8 mouse cellular contexts compared by ENCODE assay signal in the genomic region with DNA sequence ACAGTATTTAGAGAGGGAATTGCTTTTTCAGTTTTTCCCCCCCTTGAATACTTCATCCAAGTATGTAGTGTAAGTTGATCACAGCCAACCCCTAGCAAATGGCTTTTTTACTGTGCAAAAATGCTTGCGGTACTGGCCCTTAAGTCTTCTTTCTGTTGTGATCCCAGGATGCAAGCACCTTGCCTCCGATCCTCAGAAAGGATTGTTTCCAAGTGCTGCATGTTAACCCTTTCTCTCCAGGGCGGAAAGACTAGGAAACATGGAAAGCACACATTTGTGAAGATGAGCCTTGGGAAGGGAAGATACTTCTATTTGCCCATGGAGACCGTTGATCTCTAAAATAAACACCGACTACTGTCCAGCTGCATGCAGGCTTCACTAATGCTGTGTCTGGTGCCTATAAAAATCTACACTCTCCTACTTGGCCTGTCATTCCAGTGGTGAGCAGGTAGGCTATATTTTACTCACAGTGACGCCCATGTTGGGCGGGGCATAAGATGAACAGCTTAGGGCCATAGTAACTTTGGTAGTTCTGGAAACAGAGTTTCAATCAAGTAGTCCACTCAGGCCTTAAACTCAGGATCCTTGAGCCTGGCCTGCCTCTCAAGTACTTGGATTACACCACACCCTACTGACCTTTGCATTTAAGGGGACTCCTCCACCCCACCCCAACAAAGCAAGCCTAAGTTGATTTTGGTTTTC. TPM values are rescaled to one million over a fixed set of nuclear protein-coding genes. Genes with fewer than 3 reads are reported as not detected.
A peak's percentile ranks its signal among the peaks of the same experiment; 100 is the strongest.
DNase-seq lines count a peak whose midpoint lies in the region; ATAC-seq lines count a peak whose summit lies in the region.

No protein-coding gene starts in this region.

- peak overlapping the region; percentile 81 for H3K9ac ChIP-seq in hindbrain, embryonic 13.5 days

- H3K27me3 ChIP-seq in hindbrain, embryonic 13.5 days = no peaks in the 10 kb centered on the region

- ATAC-seq in hindbrain, embryonic 13.5 days (ENCODE audit: low FRiP score) = peak; percentile 22; the same call in 1 of the 2 replicates

- H3K4me3 ChIP-seq in hindbrain, embryonic 13.5 days = peak overlapping the region; percentile 100

- WGBS in hindbrain, embryonic 13.5 days = 28% methylated on average over 7 of the region's 7 CpGs

- DNase-seq in heart, adult 11 months = peak; percentile 79
- no peak for DNase-seq in heart, postnatal 14 days
- peak; percentile 46 for DNase-seq in ZHBTc4 (ENCODE audit: low read depth, low spot score)
- DNase-seq in lung, postnatal 4 days = peak; percentile 21 to 33
- no peak for DNase-seq in urinary bladder, adult 18-20 months (ENCODE audit: low spot score in 2 of 2)
- DNase-seq in testis, postnatal 14 days (ENCODE audit: low spot score) = no peak
- DNase-seq in spleen, adult 18-20 months = no peak

- H3K4me1 ChIP-seq in hindbrain, embryonic 13.5 days (replicated peaks) = peaks cover 25% of the 10 kb centered on the region

- intact Hi-C loops in heart, postnatal 14 days (cut with DNase I) = loop anchor here (1.0 kb wide), 1 partner anchor 527 kb away; no protein-coding TSS in a partner anchor

- no peaks in the 10 kb centered on the region for H3K36me3 ChIP-seq in hindbrain, embryonic 13.5 days

- H3K9me3 ChIP-seq in hindbrain, embryonic 13.5 days = no peaks in the 10 kb centered on the region

- peak overlapping the region; percentile 92 for H3K27ac ChIP-seq in hindbrain, embryonic 13.5 days

- H3K4me2 ChIP-seq in hindbrain, embryonic 13.5 days = peak overlapping the region; percentile 68

RNA-seq across cellular contexts. Expression of a gene that starts 5.6 kb away (rescaled TPM):
- total RNA-seq in heart, postnatal 14 days (2021) = 10 to 100 TPM; 31.2 to 34.1 TPM
- polyA plus RNA-seq in hindbrain, embryonic 13.5 days (2015; fragmentation: Nextera tagmentation; extraction: Ambion mirVana) = 173 and 192 TPM in 2 replicates

Comparison
In these comparisons a context has a peak if more than half of its experiments do, and no peak if none do; other contexts are left out.
1. DNase-seq: peak in heart, adult 11 months (single experiment), ZHBTc4 (single experiment) and lung, postnatal 4 days (2 of 2); none in heart, postnatal 14 days (0 of 2), urinary bladder, adult 18-20 months (0 of 2), testis, postnatal 14 days (single experiment) and spleen, adult 18-20 months (0 of 2).